In the genomic region with DNA sequence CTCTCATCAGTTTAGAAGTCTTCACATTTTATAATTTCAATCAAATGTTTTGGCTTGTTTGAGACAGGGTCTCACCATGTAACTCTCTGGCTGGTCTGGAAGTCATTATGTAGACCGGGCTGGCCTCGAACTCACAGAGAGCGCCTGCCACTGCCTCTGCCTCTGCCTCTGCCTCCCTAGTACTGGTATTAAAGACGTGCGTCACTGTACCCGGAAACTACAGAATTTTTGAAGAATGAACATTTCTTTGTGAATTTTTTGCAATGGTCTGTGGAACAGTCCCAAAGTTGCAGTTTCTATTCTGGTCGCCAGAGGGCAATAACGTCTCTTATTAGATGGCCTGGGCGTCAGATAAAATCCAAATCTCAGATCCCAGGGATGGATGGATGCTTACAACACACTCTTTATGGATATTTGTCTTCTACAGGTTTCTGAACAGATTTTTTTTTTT, we compare ENCODE assay signal across 8 mouse cellular contexts. TPM values are rescaled to one million over a fixed set of nuclear protein-coding genes. Genes with fewer than 3 reads are reported as not detected.
DNase-seq lines count a peak whose midpoint lies in the region; ATAC-seq and TF ChIP-seq lines count a peak whose summit lies in the region.

No protein-coding gene starts in this region.

- ATAC-seq in kidney, embryonic 14.5 days (ENCODE audit: low FRiP score, low TSS enrichment): no peak
- peak; percentile 2 for ATAC-seq in stomach, postnatal 0 days (ENCODE audit: low FRiP score, low TSS enrichment)

- under 1% methylated on average over 9 of the region's 9 CpGs for WGBS in kidney, embryonic 14.5 days
- 1% methylated on average over 9 of the region's 9 CpGs for WGBS in stomach, postnatal 0 days

- peak; percentile 92 for TF ChIP-seq EP300 in stomach, postnatal 0 days (optimal IDR thresholded peaks at IDR 0.05)

- no peaks in the 10 kb centered on the region for H3K27me3 ChIP-seq in kidney, embryonic 14.5 days (ENCODE audit: control insufficient read depth, insufficient read depth, low read length)
- H3K27me3 ChIP-seq in stomach, postnatal 0 days (ENCODE audit: control insufficient read depth, insufficient read depth, low read length): no peaks in the 10 kb centered on the region

- peaks cover 30% of the 10 kb centered on the region for H3K36me3 ChIP-seq in kidney, embryonic 14.5 days (ENCODE audit: control insufficient read depth, insufficient read depth, low read length)
- H3K36me3 ChIP-seq in stomach, postnatal 0 days (ENCODE audit: control insufficient read depth, insufficient read depth, low read length): peaks cover 6% of the 10 kb centered on the region; the same call in 1 of the 2 replicates

- peak overlapping the region; percentile 52 for H3K4me2 ChIP-seq in kidney, embryonic 14.5 days (replicated peaks; ENCODE audit: low read depth, low read length)
- peak overlapping the region; percentile 32; the same call in 1 of the 2 replicates for H3K4me2 ChIP-seq in stomach, postnatal 0 days (replicated peaks; ENCODE audit: low read depth)

- H3K9ac ChIP-seq in kidney, embryonic 14.5 days (ENCODE audit: low read depth, low read length): peak overlapping the region; percentile 48; the same call in 1 of the 2 replicates
- H3K9ac ChIP-seq in stomach, postnatal 0 days (ENCODE audit: low read length): no peak overlapping the region

- H3K9me3 ChIP-seq in kidney, embryonic 14.5 days (ENCODE audit: control insufficient read depth, low read length): no peaks in the 10 kb centered on the region
- no peaks in the 10 kb centered on the region for H3K9me3 ChIP-seq in stomach, postnatal 0 days (ENCODE audit: control insufficient read depth, low read length)

- peaks cover 30% of the 10 kb centered on the region for H3K4me1 ChIP-seq in kidney, embryonic 14.5 days (ENCODE audit: control insufficient read depth, insufficient read depth, low read length)
- no peaks in the 10 kb centered on the region for H3K4me1 ChIP-seq in stomach, postnatal 0 days (replicated peaks; ENCODE audit: control insufficient read depth, insufficient read depth)

- DNase-seq in urinary bladder, postnatal 14 days (ENCODE audit: low spot score): peak; percentile 84
- DNase-seq in urinary bladder, postnatal 10 days (ENCODE audit: low spot score): no peak
- DNase-seq in embryo, embryonic 11 days: peak; percentile 91
- DNase-seq in heart, adult 8-10 months (ENCODE audit: low spot score): peak; percentile 91
- peak; percentile 81 for DNase-seq in liver
- DNase-seq in naive thymus-derived CD4-positive, alpha-beta T cell, adult 2 months (ENCODE audit: low read depth): peak; percentile 95
- peak; percentile 82 for DNase-seq in stomach, postnatal 0 days (ENCODE audit: low spot score)

- TF ChIP-seq CTCF in stomach, postnatal 0 days (IDR thresholded peaks at IDR 0.05; ENCODE audit: low read depth): peak; percentile 88

- peak overlapping the region; percentile 42 for H3K4me3 ChIP-seq in kidney, embryonic 14.5 days (ENCODE audit: low read length)
- H3K4me3 ChIP-seq in stomach, postnatal 0 days (ENCODE audit: low read depth, low read length): peak overlapping the region; percentile 82

- H3K27ac ChIP-seq in kidney, embryonic 14.5 days (ENCODE audit: low read depth, low read length): peak overlapping the region; percentile 88
- peak overlapping the region; percentile 78 for H3K27ac ChIP-seq in stomach, postnatal 0 days (replicated peaks)

RNA-seq across cellular contexts. Expression of a gene that starts 0.8 kb away (rescaled TPM):
- 10 to 100 TPM in 3 of 4 experiments, 1 to 10 TPM in 1; 8.9 to 13.2 (median 11.2) TPM for total RNA-seq in heart, adult 8-10 months (2022)
- polyA plus RNA-seq in kidney, embryonic 14.5 days (2014; fragmentation: Nextera tagmentation; extraction: Ambion mirVana): 52.4 and 70.8 TPM in 2 replicates
- 13.4 and 15.1 TPM in 2 replicates for polyA plus RNA-seq in stomach, postnatal 0 days (2015; fragmentation: Nextera tagmentation; extraction: Ambion mirVana)

RNA-seq across cellular contexts. Expression of a gene that starts 6.9 kb away (rescaled TPM):
- 10 to 100 TPM; 12.2 to 40.6 (median 16.5) TPM for total RNA-seq in heart, adult 8-10 months (2022)
- 8.3 and 10.7 TPM in 2 replicates for polyA plus RNA-seq in kidney, embryonic 14.5 days (2014; fragmentation: Nextera tagmentation; extraction: Ambion mirVana)
- 29.1 and 29.4 TPM in 2 replicates for polyA plus RNA-seq in stomach, postnatal 0 days (2015; fragmentation: Nextera tagmentation; extraction: Ambion mirVana)

RNA-seq across cellular contexts. Expression of a gene that starts 19.4 kb away (rescaled TPM):
- total RNA-seq in heart, adult 8-10 months (2022): 10 to 100 TPM; 19.5 to 24.0 (median 22.2) TPM
- 54.5 and 68.8 TPM in 2 replicates for polyA plus RNA-seq in kidney, embryonic 14.5 days (2014; fragmentation: Nextera tagmentation; extraction: Ambion mirVana)
- polyA plus RNA-seq in stomach, postnatal 0 days (2015; fragmentation: Nextera tagmentation; extraction: Ambion mirVana): 27.5 and 28.3 TPM in 2 replicates

RNA-seq across cellular contexts. Expression of a gene that starts 19.6 kb away (rescaled TPM):
- 10 to 100 TPM; 35.7 to 44.4 (median 39.1) TPM for total RNA-seq in heart, adult 8-10 months (2022)
- polyA plus RNA-seq in kidney, embryonic 14.5 days (2014; fragmentation: Nextera tagmentation; extraction: Ambion mirVana): 68.4 and 82.1 TPM in 2 replicates
- 35.9 and 38.6 TPM in 2 replicates for polyA plus RNA-seq in stomach, postnatal 0 days (2015; fragmentation: Nextera tagmentation; extraction: Ambion mirVana)

RNA-seq across cellular contexts. Expression of a gene that starts 22.7 kb away (rescaled TPM):
- total RNA-seq in heart, adult 8-10 months (2022): 100 to 1,000 TPM; 472 to 574 (median 541) TPM
- polyA plus RNA-seq in kidney, embryonic 14.5 days (2014; fragmentation: Nextera tagmentation; extraction: Ambion mirVana): 1,287 and 1,567 TPM in 2 replicates
- 880 and 955 TPM in 2 replicates for polyA plus RNA-seq in stomach, postnatal 0 days (2015; fragmentation: Nextera tagmentation; extraction: Ambion mirVana)
